Mouse (Mus musculus): ENCODE measurements around the gene 4930556J24Rik. TPM values are rescaled to one million over a fixed set of nuclear protein-coding genes. Genes with fewer than 3 reads are reported as not detected.

4930556J24Rik gene
- polyA plus RNA-seq (2012; rRNA removed; ENCODE audit: low replicate concordance): not detected in 2 replicates

GRCm38 (mm10) chr11:3976678-3977077 lies at the start of gene 4930556J24Rik:
Gene 4930556J24Rik, minus strand, starts transcription at chr11:3976778.

GRCm38 (mm10) chr11:3983291-3983862 lies 6.8 kb upstream of the 4930556J24Rik start, which contains the start of gene Gal3st1:
Gene Gal3st1, plus strand, starts transcription at chr11:3983636.

GRCm38 (mm10) chr11:3963610-3964415 lies 12.8 kb downstream of the 4930556J24Rik start, which contains the start of gene Pes1:
Gene Pes1, plus strand, starts transcription at chr11:3963975.

GRCm38 (mm10) chr11:3931511-3932211 lies 44.9 kb downstream of the 4930556J24Rik start, which contains the start of gene Tcn2:
Gene Tcn2, minus strand, starts transcription at chr11:3932159.

GRCm38 (mm10) chr11:3914109-3914840 lies 62.3 kb downstream of the 4930556J24Rik start, which contains the start of gene Slc35e4:
Gene Slc35e4, minus strand, starts transcription at chr11:3914664.

GRCm38 (mm10) chr11:3894406-3895281 lies 81.9 kb downstream of the 4930556J24Rik start, which contains the start of the genes 4921536K21Rik and Dusp18:
Gene 4921536K21Rik, minus strand, starts transcription at chr11:3895098.
Gene Dusp18, plus strand, starts transcription at chr11:3895240.

Other genes with a start within 250 kb of the 4930556J24Rik start
- gene Osbp2, start 112.9 kb downstream of the 4930556J24Rik start, polyA plus RNA-seq (2012; rRNA removed; ENCODE audit: low replicate concordance): 1.2 and 1.5 TPM in 2 replicates
- 0.43 and 0.80 TPM in 2 replicates for gene 4921536K21Rik, start 81.7 kb downstream of the 4930556J24Rik start, polyA plus RNA-seq (2012; rRNA removed; ENCODE audit: low replicate concordance)
- 5.6 and 12.9 TPM in 2 replicates for gene Dusp18, start 81.5 kb downstream of the 4930556J24Rik start, polyA plus RNA-seq (2012; rRNA removed; ENCODE audit: low replicate concordance)
- 16.3 and 20.2 TPM in 2 replicates for gene Slc35e4, start 62.1 kb downstream of the 4930556J24Rik start, polyA plus RNA-seq (2012; rRNA removed; ENCODE audit: low replicate concordance)
- gene Tcn2, start 44.6 kb downstream of the 4930556J24Rik start, polyA plus RNA-seq (2012; rRNA removed; ENCODE audit: low replicate concordance): 162 and 213 TPM in 2 replicates
- gene Pes1, start 12.8 kb downstream of the 4930556J24Rik start, polyA plus RNA-seq (2012; rRNA removed; ENCODE audit: low replicate concordance): 34.4 and 53.7 TPM in 2 replicates
- gene Gal3st1, start 6.9 kb upstream of the 4930556J24Rik start, polyA plus RNA-seq (2012; rRNA removed; ENCODE audit: low replicate concordance): 3.1 and 3.5 TPM in 2 replicates
- gene Sec14l4, start 54.7 kb upstream of the 4930556J24Rik start, polyA plus RNA-seq (2012; rRNA removed; ENCODE audit: low replicate concordance): 3.5 and 6.9 TPM in 2 replicates
- gene Sec14l3, start 88.1 kb upstream of the 4930556J24Rik start, polyA plus RNA-seq (2012; rRNA removed; ENCODE audit: low replicate concordance): 0.37 TPM in 1 of 2 replicates, not detected in the other
- 18.0 and 28.1 TPM in 2 replicates for gene Mtfp1, start 118.7 kb upstream of the 4930556J24Rik start, polyA plus RNA-seq (2012; rRNA removed; ENCODE audit: low replicate concordance)
- gene Sec14l2, start 146.6 kb upstream of the 4930556J24Rik start, polyA plus RNA-seq (2012; rRNA removed; ENCODE audit: low replicate concordance): 2.4 and 3.5 TPM in 2 replicates
- gene Rnf215, start 158.4 kb upstream of the 4930556J24Rik start, polyA plus RNA-seq (2012; rRNA removed; ENCODE audit: low replicate concordance): 25.3 and 38.1 TPM in 2 replicates
- gene Ccdc157, start 183.5 kb upstream of the 4930556J24Rik start, polyA plus RNA-seq (2012; rRNA removed; ENCODE audit: low replicate concordance): 9.1 and 11.0 TPM in 2 replicates
- 25.9 and 37.9 TPM in 2 replicates for gene Sf3a1, start 183.6 kb upstream of the 4930556J24Rik start, polyA plus RNA-seq (2012; rRNA removed; ENCODE audit: low replicate concordance)
- gene Tbc1d10a, start 210.0 kb upstream of the 4930556J24Rik start, polyA plus RNA-seq (2012; rRNA removed; ENCODE audit: low replicate concordance): 44.2 and 60.0 TPM in 2 replicates
- gene Castor1, start 241.4 kb upstream of the 4930556J24Rik start, polyA plus RNA-seq (2012; rRNA removed; ENCODE audit: low replicate concordance): 19.1 and 19.3 TPM in 2 replicates

Data from mammary gland, adult 2 months (tissue).